Mouse (Mus musculus) neural tube, embryonic 13.5 days (tissue): ENCODE results near the gene Zfp770. TPM values are rescaled to one million over a fixed set of nuclear protein-coding genes. Genes with fewer than 3 reads are reported as not detected.

Experiments
- microRNA-seq: library from miRNA; unstranded; fragments of <30 nt; microRNA quantifications from one replicate; pipeline ENCODE4, GENCODE M21; 2016
- polyA plus RNA-seq: library from polyadenylated mRNA; unstranded; fragments of >200 nt; fragmentation: Nextera tagmentation; extraction: Ambion mirVana; gene quantifications from 2 replicates; pipeline ENCODE4 v1.2.1, GENCODE M21; 2015

Zfp770 gene
- polyA plus RNA-seq, 1 experiment from 2014 or later: 4.8 TPM

Small RNA genes within 50 kb of the gene (microRNA-seq; reads per million reads assigned to microRNA genes)
- not detected for gene Mir7002

Other genes starting within 250 kb of the Zfp770 start
- gene Gjd2, start 187.8 kb downstream of the Zfp770 start, polyA plus RNA-seq: 3.9 and 4.7 TPM in 2 replicates
- gene Actc1, start 147.9 kb downstream of the Zfp770 start, polyA plus RNA-seq: 100 and 107 TPM in 2 replicates
- gene Aqr, start 14.4 kb downstream of the Zfp770 start, polyA plus RNA-seq: 40.4 and 43.1 TPM in 2 replicates